Mouse (Mus musculus) cerebellum, adult 9-10 months (tissue): ENCODE measurements around the gene Mzt1.
"Not testable (repeated sequence)": the region's sequence is repeated elsewhere in the genome, so short reads cannot be mapped to it uniquely, and the experiment has no call there.

Experiments used
- DNase-seq: peaks from one replicate; pipeline ENCODE4 v3.0.0; 2022

Mzt1 gene

GRCm38 (mm10) chr14:99046031-99046781 lies at the start of gene Mzt1, which contains the start of gene Bora:
Gene Mzt1 (minus strand): TSS chr14:99046134.
Gene Bora (plus strand): TSS chr14:99046222.
- DNase-seq = peak; percentile 92

GRCm38 (mm10) chr14:99088947-99089346 lies 43.0 kb upstream of the Mzt1 start:
- DNase-seq = no peak

GRCm38 (mm10) chr14:99071146-99071545 lies 25.2 kb upstream of the Mzt1 start:
- DNase-seq = no peak

- no peak for DNase-seq
These were observed 17.2 kb upstream of the Mzt1 start for GRCm38 (mm10) chr14:99063091-99063490.

- no peak for DNase-seq
These were observed 14.7 kb upstream of the Mzt1 start for GRCm38 (mm10) chr14:99060616-99061015.

GRCm38 (mm10) chr14:99058959-99059586 lies 13.1 kb upstream of the Mzt1 start:
- DNase-seq = peak; percentile 62

- DNase-seq = no peak
These were observed 848 bp upstream of the Mzt1 start for GRCm38 (mm10) chr14:99046782-99047181.

GRCm38 (mm10) chr14:99045378-99046030 lies 430 bp downstream of the Mzt1 start:
- peak; percentile 42 for DNase-seq

GRCm38 (mm10) chr14:99044718-99045117 lies 1.2 kb downstream of the Mzt1 start:
- no peak for DNase-seq

GRCm38 (mm10) chr14:99044096-99044495 lies 1.8 kb downstream of the Mzt1 start:
- DNase-seq = no peak

- no peak for DNase-seq
These were observed 2.4 kb downstream of the Mzt1 start for GRCm38 (mm10) chr14:99043499-99043898.

GRCm38 (mm10) chr14:99041416-99041815 lies 4.5 kb downstream of the Mzt1 start:
- no peak for DNase-seq

GRCm38 (mm10) chr14:99039308-99039707 lies 6.6 kb downstream of the Mzt1 start:
- DNase-seq = not testable (repeated sequence)

GRCm38 (mm10) chr14:99037703-99038102 lies 8.2 kb downstream of the Mzt1 start:
- DNase-seq = no peak

- no peak for DNase-seq
These were observed 9.9 kb downstream of the Mzt1 start for GRCm38 (mm10) chr14:99036039-99036438.

- not testable (repeated sequence) for DNase-seq
These were observed 11.1 kb downstream of the Mzt1 start for GRCm38 (mm10) chr14:99034851-99035250.

- no peak for DNase-seq
These were observed 13.3 kb downstream of the Mzt1 start for GRCm38 (mm10) chr14:99032596-99032995.

- no peak for DNase-seq
These were observed 14.5 kb downstream of the Mzt1 start for GRCm38 (mm10) chr14:99031337-99031873.

- DNase-seq = no peak
These were observed 15.9 kb downstream of the Mzt1 start for GRCm38 (mm10) chr14:99029987-99030386.

- DNase-seq = no peak
These were observed 23.4 kb downstream of the Mzt1 start for GRCm38 (mm10) chr14:99022346-99023086.

- no peak for DNase-seq
These were observed 26.7 kb downstream of the Mzt1 start for GRCm38 (mm10) chr14:99019136-99019808.

GRCm38 (mm10) chr14:99018691-99019090 lies 27.2 kb downstream of the Mzt1 start:
- no peak for DNase-seq
